Mouse (Mus musculus) testis, adult 2 months (tissue): Measurements from ENCODE around the gene Stox2.

Experiments used
- CTCF ChIP-seq: fragments of 200-500 bp; IDR thresholded peaks from 2 replicates; pipeline ENCODE4 v1.5.1; 2012; ENCODE audit warnings: low read depth, mild to moderate bottlenecking, inconsistent platforms, low read length, moderate library complexity; ENCODE audit not compliant: control insufficient read depth, insufficient read depth, insufficient replicate concordance
- POLR2A ChIP-seq: fragments of 200-500 bp; IDR thresholded peaks from 2 replicates; pipeline ENCODE4 v1.6.1; 2012; ENCODE audit warnings: low read depth, mild to moderate bottlenecking, inconsistent platforms, low read length, moderate library complexity; ENCODE audit not compliant: control insufficient read depth

DNA sequence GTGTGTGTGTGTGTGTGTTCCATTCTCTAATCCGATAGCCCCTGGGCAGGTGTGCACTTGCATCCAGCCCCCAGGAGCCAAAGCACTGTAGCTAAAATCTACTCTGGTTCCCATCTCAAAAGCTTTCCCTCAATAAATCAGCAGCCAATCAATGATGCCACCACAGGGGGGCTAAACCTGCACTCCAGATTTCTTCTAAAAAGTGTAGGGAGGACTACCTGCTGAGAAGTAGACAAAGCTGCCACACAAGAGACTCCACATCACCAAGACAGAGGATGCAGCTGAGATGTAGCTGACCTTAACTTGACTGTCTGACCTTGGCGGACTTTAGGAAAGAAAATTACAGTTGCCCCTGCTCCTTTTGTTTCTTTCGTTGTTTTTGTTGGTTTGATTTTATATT lies 127.7 kb downstream of the Stox2 start:
- TF ChIP-seq POLR2A (no peak), CTCF (no peak)
